Mouse (Mus musculus): ENCODE data around the gene Wbp1. TPM values are rescaled to one million over a fixed set of nuclear protein-coding genes. Genes with fewer than 3 reads are reported as not detected.

The Wbp1 gene
- total and polyA plus RNA-seq, 2 experiments from 2014 or later = 97.5 to 151 TPM

DNA sequence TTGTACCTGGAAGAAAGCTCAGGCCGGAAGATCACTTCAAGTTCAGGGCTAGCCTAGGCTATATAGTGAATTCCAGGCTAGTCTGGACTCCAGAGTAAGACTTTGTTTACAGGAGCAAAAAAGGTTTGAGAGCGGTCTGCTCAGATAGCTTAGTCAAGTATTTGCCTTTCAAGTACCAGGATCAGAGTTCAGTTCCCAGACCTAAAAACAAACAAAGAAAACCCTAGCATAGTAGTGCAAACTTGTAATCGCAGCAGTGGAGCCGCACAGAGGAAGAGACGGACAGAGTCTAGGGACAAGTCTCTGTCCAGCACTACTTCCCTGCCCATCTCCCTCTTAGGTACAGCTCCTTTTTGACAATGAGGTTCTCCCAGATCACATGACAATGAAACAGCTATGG is 41.1 kb downstream of the Wbp1 start:
- TF ChIP-seq CTCF (IDR thresholded peaks at IDR 0.05; ENCODE audit: low read depth) (no peak), EP300 (IDR thresholded peaks at IDR 0.05; ENCODE audit: low read depth) (no peak)
- Histone ChIP-seq H3K9ac (replicated peaks; ENCODE audit: low read depth, low read length) (no peak overlapping the region), H3K4me3 (ENCODE audit: low read depth, low read length) (no peak overlapping the region), H3K4me2 (ENCODE audit: low read depth, low read length) (no peak overlapping the region), H3K27ac (ENCODE audit: low read depth) (no peak overlapping the region), H3K27me3 (ENCODE audit: control insufficient read depth, insufficient read depth, low read length) (peaks cover 49% of the 10 kb centered on the region), H3K9me3 (replicated peaks; ENCODE audit: control insufficient read depth, low read length) (no peaks in the 10 kb centered on the region), H3K4me1 (ENCODE audit: control insufficient read depth, insufficient read depth) (0 out of 2 replicates have a peak, but pooled peaks cover 4% of the 10 kb centered on the region), H3K36me3 (replicated peaks; ENCODE audit: control insufficient read depth, insufficient read depth, low read length) (peaks cover 28% of the 10 kb centered on the region; the same call in 1 of the 2 replicates)
- DNase-seq (ENCODE audit: low spot score) = no peak
- 91% methylated on average over 5 of the region's 5 CpGs for WGBS
- ATAC-seq (ENCODE audit: insufficient read depth, low read depth) = no peak

DNA sequence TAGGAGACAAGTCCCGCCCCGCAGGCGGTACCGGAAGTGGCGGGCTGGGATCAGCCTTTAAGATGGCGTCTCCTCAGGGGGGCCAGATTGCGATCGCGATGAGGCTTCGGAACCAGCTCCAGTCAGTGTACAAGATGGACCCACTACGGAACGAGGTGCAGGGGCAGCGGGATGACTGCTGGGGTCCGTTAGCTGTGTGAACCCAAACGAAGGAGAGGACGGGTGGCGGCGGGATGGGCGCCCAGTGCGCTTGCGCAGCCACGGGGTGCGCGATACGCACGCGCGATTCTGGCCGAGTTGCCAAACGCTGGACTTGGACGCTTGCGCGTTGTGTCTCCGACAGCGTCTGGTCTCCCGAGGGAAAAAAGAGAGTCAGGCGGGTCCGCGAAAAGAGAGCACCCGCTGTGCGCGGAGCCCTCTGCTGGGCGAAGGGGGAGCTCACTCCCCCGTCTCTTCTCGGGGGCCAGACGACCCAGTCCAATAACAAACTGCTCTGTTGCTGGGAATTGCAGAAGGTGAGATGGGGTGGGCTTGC is 43.0 kb downstream of the Wbp1 start:
- peaks cover 49% of the 10 kb centered on the region for H3K27me3 ChIP-seq (ENCODE audit: control insufficient read depth, insufficient read depth, low read length)
- peaks cover 28% of the 10 kb centered on the region; the same call in 1 of the 2 replicates for H3K36me3 ChIP-seq (replicated peaks; ENCODE audit: control insufficient read depth, insufficient read depth, low read length)
- H3K9ac ChIP-seq (replicated peaks; ENCODE audit: low read depth, low read length) = peak overlapping the region; percentile 82
- H3K4me1 ChIP-seq (ENCODE audit: control insufficient read depth, insufficient read depth) = 0 out of 2 replicates have a peak, but pooled peaks cover 4% of the 10 kb centered on the region
- peak overlapping the region; percentile 100 for H3K4me2 ChIP-seq (ENCODE audit: low read depth, low read length)
- peak overlapping the region; percentile 87 for H3K4me3 ChIP-seq (ENCODE audit: low read depth, low read length)
- TF ChIP-seq CTCF (IDR thresholded peaks at IDR 0.05; ENCODE audit: low read depth) (peak; percentile 54), EP300 (IDR thresholded peaks at IDR 0.05; ENCODE audit: low read depth) (no peak)
- ATAC-seq (ENCODE audit: insufficient read depth, low read depth) (peak; percentile 92), DNase-seq (ENCODE audit: low spot score) (peak; percentile 94)
- H3K27ac ChIP-seq (ENCODE audit: low read depth) = peak overlapping the region; percentile 80
- H3K9me3 ChIP-seq (replicated peaks; ENCODE audit: control insufficient read depth, low read length) = no peaks in the 10 kb centered on the region
- WGBS = under 1% methylated on average over 45 of the region's 46 CpGs

DNA sequence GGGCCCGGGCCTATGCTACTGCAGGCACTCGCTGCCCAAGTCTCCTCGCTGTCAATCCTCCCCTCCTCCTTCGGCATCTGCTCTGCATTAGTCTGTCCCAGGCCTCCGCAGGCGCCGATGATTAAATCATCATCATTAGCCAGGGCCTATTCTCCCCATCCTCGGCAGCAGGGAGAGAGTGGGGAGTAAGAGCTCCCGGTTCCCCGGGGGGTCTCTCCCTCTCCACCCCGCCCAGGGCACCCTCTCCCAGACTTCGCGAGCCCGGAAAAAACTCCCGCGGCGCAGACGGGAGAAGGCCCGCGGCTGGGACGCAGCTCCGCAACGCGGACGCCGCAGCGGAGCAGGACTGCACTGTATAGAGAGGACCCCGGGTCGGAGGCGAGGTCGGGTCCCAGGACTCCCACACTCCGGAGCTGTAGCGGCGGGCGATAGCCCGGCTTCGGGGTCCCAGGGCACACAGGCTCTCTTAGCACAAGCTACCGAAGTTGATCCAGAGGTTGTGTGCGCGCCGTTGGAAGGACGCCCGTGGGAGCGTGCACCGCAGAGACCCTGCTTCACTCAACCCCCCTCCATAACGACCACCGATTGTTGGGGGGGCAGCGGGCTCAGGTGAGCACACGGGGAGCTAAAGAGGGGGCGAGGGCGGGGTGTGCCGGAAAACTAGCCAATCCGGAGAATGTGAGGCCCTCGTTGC is 43.6 kb downstream of the Wbp1 start, which contains the start of gene Pcgf1:
Gene Pcgf1 (plus strand): TSS at position 240 of the 694 bp plus-strand sequence.
- under 1% methylated on average over 54 of the region's 54 CpGs for WGBS
- no peak for DNase-seq (ENCODE audit: low spot score)
- TF ChIP-seq CTCF (IDR thresholded peaks at IDR 0.05; ENCODE audit: low read depth) (no peak), EP300 (IDR thresholded peaks at IDR 0.05; ENCODE audit: low read depth) (no peak)
- peaks cover 48% of the 10 kb centered on the region for H3K27me3 ChIP-seq (ENCODE audit: control insufficient read depth, insufficient read depth, low read length)
- peak; percentile 51 for ATAC-seq (ENCODE audit: insufficient read depth, low read depth)
- H3K9ac ChIP-seq (replicated peaks; ENCODE audit: low read depth, low read length) = peak within 1 kb of the TSS; percentile 82
- H3K27ac ChIP-seq (ENCODE audit: low read depth) = peak within 1 kb of the TSS; percentile 80
- H3K9me3 ChIP-seq (replicated peaks; ENCODE audit: control insufficient read depth, low read length) = no peaks in the 10 kb centered on the region
- H3K4me1 ChIP-seq (ENCODE audit: control insufficient read depth, insufficient read depth) = 0 out of 2 replicates have a peak, but pooled peaks cover 4% of the 10 kb centered on the region
- H3K4me2 ChIP-seq (ENCODE audit: low read depth, low read length) = peak within 1 kb of the TSS; percentile 100
- peaks cover 28% of the 10 kb centered on the region; the same call in 1 of the 2 replicates for H3K36me3 ChIP-seq (replicated peaks; ENCODE audit: control insufficient read depth, insufficient read depth, low read length)
- peak within 1 kb of the TSS; percentile 87 for H3K4me3 ChIP-seq (ENCODE audit: low read depth, low read length)

GRCm38 (mm10) chr6:83074979-83075378 is 46.4 kb downstream of the Wbp1 start:
- Histone ChIP-seq H3K4me1 (ENCODE audit: control insufficient read depth, insufficient read depth) (0 out of 2 replicates have a peak, but pooled peaks cover 4% of the 10 kb centered on the region), H3K9ac (replicated peaks; ENCODE audit: low read depth, low read length) (no peak overlapping the region), H3K27ac (ENCODE audit: low read depth) (no peak overlapping the region), H3K4me2 (ENCODE audit: low read depth, low read length) (no peak overlapping the region), H3K27me3 (ENCODE audit: control insufficient read depth, insufficient read depth, low read length) (peaks cover 71% of the 10 kb centered on the region), H3K36me3 (replicated peaks; ENCODE audit: control insufficient read depth, insufficient read depth, low read length) (0 out of 2 replicates have a peak, but pooled peaks cover 2% of the 10 kb centered on the region), H3K9me3 (replicated peaks; ENCODE audit: control insufficient read depth, low read length) (no peaks in the 10 kb centered on the region), H3K4me3 (ENCODE audit: low read depth, low read length) (no peak overlapping the region)
- DNase-seq (ENCODE audit: low spot score) = no peak
- no peak for ATAC-seq (ENCODE audit: insufficient read depth, low read depth)
- no peak for TF ChIP-seq EP300 (IDR thresholded peaks at IDR 0.05; ENCODE audit: low read depth)
- TF ChIP-seq CTCF (IDR thresholded peaks at IDR 0.05; ENCODE audit: low read depth) = peak; percentile 14; the same call in 1 of the 2 replicates
- 25% methylated on average over 2 of the region's 2 CpGs for WGBS

GRCm38 (mm10) chr6:83071220-83071619 is 50.1 kb downstream of the Wbp1 start:
- H3K4me2 ChIP-seq (ENCODE audit: low read depth, low read length) = no peak overlapping the region
- no peaks in the 10 kb centered on the region for H3K9me3 ChIP-seq (replicated peaks; ENCODE audit: control insufficient read depth, low read length)
- peaks cover 3% of the 10 kb centered on the region; the same call in 1 of the 2 replicates for H3K4me1 ChIP-seq (ENCODE audit: control insufficient read depth, insufficient read depth)
- no peak overlapping the region for H3K27ac ChIP-seq (ENCODE audit: low read depth)
- DNase-seq (ENCODE audit: low spot score) = no peak
- H3K4me3 ChIP-seq (ENCODE audit: low read depth, low read length) = peak overlapping the region; percentile 11; the same call in 1 of the 2 replicates
- no peak for ATAC-seq (ENCODE audit: insufficient read depth, low read depth)
- 4% methylated on average over 24 of the region's 24 CpGs for WGBS
- H3K27me3 ChIP-seq (ENCODE audit: control insufficient read depth, insufficient read depth, low read length) = peaks cover 97% of the 10 kb centered on the region
- no peaks in the 10 kb centered on the region for H3K36me3 ChIP-seq (replicated peaks; ENCODE audit: control insufficient read depth, insufficient read depth, low read length)
- no peak overlapping the region for H3K9ac ChIP-seq (replicated peaks; ENCODE audit: low read depth, low read length)
- TF ChIP-seq EP300 (IDR thresholded peaks at IDR 0.05; ENCODE audit: low read depth) (no peak), CTCF (IDR thresholded peaks at IDR 0.05; ENCODE audit: low read depth) (no peak)

Data from heart, postnatal 0 days (tissue).